Mouse (Mus musculus) E14TG2a.4 (cell line): ENCODE results near the gene Rabepk.
A peak's percentile ranks its signal among the peaks of the same experiment; 100 is the strongest.
"Not testable (repeated sequence)": the region's sequence is repeated elsewhere in the genome, so short reads cannot be mapped to it uniquely, and the experiment has no call there.

Experiments used
- H3K27me3 ChIP-seq: 2 replicates; pipeline ENCODE4 v1.6.1; 2014; ENCODE audit warnings: low read length, control low read depth; ENCODE audit not compliant: insufficient read depth
- H3K36me3 ChIP-seq: 2 replicates; pipeline ENCODE4 v1.6.1; 2014; ENCODE audit warnings: low read length, control low read depth; ENCODE audit not compliant: insufficient read depth
- H3K4me1 ChIP-seq: replicated peaks from 2 replicates; pipeline ENCODE4 v1.6.1; 2014; ENCODE audit warnings: low read depth, low read length, control low read depth
- H3K4me3 ChIP-seq: replicated peaks from 2 replicates; pipeline ENCODE4 v1.5.1; 2014; ENCODE audit warnings: mild to moderate bottlenecking, low read length
- H3K9me3 ChIP-seq: 2 replicates; pipeline ENCODE4 v1.6.1; 2014; ENCODE audit warnings: low read length, control low read depth
- CTCF ChIP-seq: conservative IDR thresholded peaks from 2 replicates; pipeline ENCODE4 v1.5.1; 2014; ENCODE audit warnings: low read length
- NANOG ChIP-seq: IDR thresholded peaks from 2 replicates; pipeline ENCODE4 v1.6.1; 2014; ENCODE audit warnings: borderline replicate concordance, low read length, mixed read lengths
- POU5F1 ChIP-seq: IDR thresholded peaks from 2 replicates; pipeline ENCODE4 v1.6.1; 2014; ENCODE audit warnings: low read length, borderline replicate concordance

The Rabepk gene

DNA sequence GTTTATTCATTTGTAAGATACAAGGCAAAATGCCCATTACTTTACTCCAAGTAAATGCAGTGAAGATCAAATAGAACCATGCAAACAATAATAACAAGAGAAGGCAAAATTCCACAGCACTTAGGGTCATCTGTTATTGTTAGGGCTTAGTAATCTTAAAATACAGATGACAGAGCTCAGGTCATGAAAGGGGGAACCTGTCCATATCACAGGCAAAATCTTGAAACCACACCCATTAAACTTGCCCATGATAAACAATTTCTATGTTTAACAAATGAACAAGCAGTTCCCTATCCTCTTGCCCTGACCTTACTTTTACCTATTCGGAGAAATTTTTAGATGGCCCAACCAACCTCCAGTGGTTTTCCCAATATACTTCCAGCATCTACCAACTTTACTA is 9.9 kb upstream of the Rabepk start:
- H3K4me1 ChIP-seq, result peaks cover 41% of the 10 kb centered on the region
- no peaks in the 10 kb centered on the region for H3K27me3 ChIP-seq
- H3K36me3 ChIP-seq, result peaks cover 98% of the 10 kb centered on the region
- TF ChIP-seq NANOG, result no peak
- no peak overlapping the region for H3K4me3 ChIP-seq
- no peaks in the 10 kb centered on the region for H3K9me3 ChIP-seq

DNA sequence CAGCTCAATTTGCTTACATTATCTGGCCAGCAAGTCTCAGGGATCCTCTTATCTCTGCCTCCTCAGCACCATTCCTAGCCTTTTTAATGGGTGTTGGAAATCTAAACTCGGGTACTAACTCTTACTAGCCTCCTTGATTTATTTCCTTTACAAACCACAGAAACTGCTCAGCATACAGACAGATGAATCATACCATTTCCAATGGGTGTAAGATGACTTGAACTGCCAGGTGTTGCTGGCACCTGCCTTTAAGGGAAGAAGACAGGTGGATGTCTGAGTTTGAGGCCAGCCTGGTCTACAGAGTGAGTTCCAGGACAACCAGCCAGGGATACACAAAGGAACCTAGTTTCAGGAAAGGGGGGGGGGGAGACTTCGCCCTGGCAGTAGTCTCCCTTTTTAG is 8.3 kb upstream of the Rabepk start:
- Histone ChIP-seq H3K9me3 (no peaks in the 10 kb centered on the region), H3K4me1 (peaks cover 44% of the 10 kb centered on the region), H3K4me3 (no peak overlapping the region), H3K36me3 (peaks cover 94% of the 10 kb centered on the region), H3K27me3 (no peaks in the 10 kb centered on the region)
- TF ChIP-seq CTCF, result no peak
- TF ChIP-seq NANOG, result no peak
- TF ChIP-seq POU5F1, result no peak

GRCm38 (mm10) chr2:34805364-34805950 is 5.7 kb upstream of the Rabepk start:
- H3K9me3 ChIP-seq, result no peaks in the 10 kb centered on the region
- no peak overlapping the region for H3K4me3 ChIP-seq
- no peaks in the 10 kb centered on the region for H3K27me3 ChIP-seq
- peaks cover 68% of the 10 kb centered on the region for H3K36me3 ChIP-seq
- no peak for TF ChIP-seq POU5F1
- no peak for TF ChIP-seq CTCF
- TF ChIP-seq NANOG, result no peak
- H3K4me1 ChIP-seq, result peaks cover 40% of the 10 kb centered on the region

- peaks cover 61% of the 10 kb centered on the region for H3K36me3 ChIP-seq
- peaks cover 46% of the 10 kb centered on the region for H3K4me1 ChIP-seq
- no peak overlapping the region for H3K4me3 ChIP-seq
- TF ChIP-seq CTCF (no peak), NANOG (no peak), POU5F1 (no peak)
- no peaks in the 10 kb centered on the region for H3K27me3 ChIP-seq
- H3K9me3 ChIP-seq, result no peaks in the 10 kb centered on the region
These were observed 5.1 kb upstream of the Rabepk start for GRCm38 (mm10) chr2:34804815-34805214.

- TF ChIP-seq POU5F1 (no peak), NANOG (no peak), CTCF (no peak)
- H3K4me3 ChIP-seq, result 0 out of 2 replicates have a peak overlapping the region, but pooled peaks have one; percentile 92
- H3K27me3 ChIP-seq, result no peaks in the 10 kb centered on the region
- peaks cover 49% of the 10 kb centered on the region for H3K4me1 ChIP-seq
- no peaks in the 10 kb centered on the region for H3K9me3 ChIP-seq
- peaks cover 55% of the 10 kb centered on the region for H3K36me3 ChIP-seq
These were observed 4.5 kb upstream of the Rabepk start for GRCm38 (mm10) chr2:34804172-34804571.

DNA sequence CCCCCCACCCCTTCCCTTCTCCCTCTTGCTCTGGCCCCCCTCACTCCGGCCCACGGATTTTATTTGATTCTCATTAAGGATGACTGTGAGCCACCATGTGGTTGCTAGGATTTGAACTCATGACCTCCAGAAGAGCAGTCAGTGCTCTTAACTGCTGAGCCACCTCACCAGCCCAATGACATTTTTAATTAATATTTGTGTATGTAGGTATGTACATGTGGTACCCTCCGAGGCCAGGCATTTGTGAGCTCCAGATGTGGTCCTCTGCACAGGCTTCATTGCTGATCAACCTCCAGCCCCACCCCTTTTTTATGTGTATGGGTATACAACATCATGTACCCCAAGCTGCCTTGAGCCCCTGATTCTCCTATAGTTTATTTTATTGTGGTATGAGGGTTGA is 4.0 kb upstream of the Rabepk start:
- Histone ChIP-seq H3K36me3 (peaks cover 51% of the 10 kb centered on the region), H3K4me3 (peak overlapping the region; percentile 92), H3K9me3 (no peaks in the 10 kb centered on the region), H3K4me1 (peaks cover 53% of the 10 kb centered on the region), H3K27me3 (no peaks in the 10 kb centered on the region)
- TF ChIP-seq NANOG (no peak), POU5F1 (no peak), CTCF (no peak)

DNA sequence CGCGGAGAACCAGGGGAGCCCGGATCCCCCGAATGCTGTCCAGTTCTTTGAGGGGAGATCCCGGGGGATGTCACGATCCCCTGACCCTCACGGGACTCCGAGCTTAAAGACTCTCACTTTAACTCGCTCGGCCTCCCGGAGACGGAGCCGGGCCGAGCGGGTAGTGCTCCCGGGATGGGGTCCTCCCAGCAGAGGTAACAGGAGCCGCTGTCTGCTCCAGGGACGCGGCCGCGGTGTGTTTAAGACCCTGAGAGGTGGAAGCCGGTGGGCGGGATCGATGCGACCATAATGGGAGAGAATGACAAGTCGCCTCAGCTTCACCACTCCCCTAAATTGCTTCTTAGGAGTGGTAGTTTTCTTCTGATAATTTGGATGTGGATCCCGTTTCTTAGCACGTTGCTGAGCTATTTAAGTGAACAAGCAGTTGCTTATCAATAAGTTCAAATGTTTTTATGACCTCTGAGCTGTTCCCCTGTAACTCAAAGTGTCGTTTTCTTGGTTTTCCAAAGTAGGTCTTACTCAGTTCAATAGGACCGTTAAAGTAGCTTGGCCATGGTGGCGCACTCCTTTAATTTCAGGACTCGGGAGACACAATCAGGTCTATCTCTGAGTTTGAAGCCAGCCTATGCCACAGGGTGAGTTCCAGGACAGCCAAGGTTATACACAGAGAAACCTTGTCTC is 3.0 kb upstream of the Rabepk start:
- peaks cover 58% of the 10 kb centered on the region for H3K4me1 ChIP-seq
- peak overlapping the region; percentile 92 for H3K4me3 ChIP-seq
- H3K9me3 ChIP-seq, H3K27me3 ChIP-seq: not testable (repeated sequence)
- H3K36me3 ChIP-seq, result peaks cover 41% of the 10 kb centered on the region

- H3K36me3 ChIP-seq, result peaks cover 38% of the 10 kb centered on the region
- no peaks in the 10 kb centered on the region for H3K9me3 ChIP-seq
- no peaks in the 10 kb centered on the region for H3K27me3 ChIP-seq
- peak overlapping the region; percentile 92 for H3K4me3 ChIP-seq
- H3K4me1 ChIP-seq, result peaks cover 55% of the 10 kb centered on the region
- TF ChIP-seq CTCF, result peak; percentile 58
- no peak for TF ChIP-seq POU5F1
- no peak for TF ChIP-seq NANOG
These were observed 2.1 kb upstream of the Rabepk start for GRCm38 (mm10) chr2:34801516-34802482.
